Comparison of ENCODE assay signal across 28 mouse cellular contexts in the genomic region with DNA sequence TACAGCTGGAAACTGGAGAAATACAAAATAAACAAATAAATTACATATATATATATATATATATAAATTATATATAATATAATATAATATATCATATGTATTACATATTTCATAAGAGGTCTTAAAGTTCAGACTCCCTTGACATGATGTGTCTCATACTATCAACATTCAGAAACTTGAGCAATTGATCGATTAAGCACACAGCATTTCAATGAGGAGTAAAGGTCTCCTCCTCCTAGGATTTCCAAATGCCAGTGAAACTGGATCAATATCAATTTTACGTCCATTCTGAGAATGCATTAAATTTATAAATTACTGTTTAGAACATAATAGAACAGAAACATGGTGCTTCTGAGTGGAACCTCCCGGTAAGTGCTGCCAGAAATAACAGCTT.
A peak's percentile ranks its signal among the peaks of the same experiment; 100 is the strongest.
DNase-seq lines count a peak whose midpoint lies in the region; ATAC-seq and TF ChIP-seq lines count a peak whose summit lies in the region.
"Had no signal": no experiment of that assay in that cellular context is flagged by ENCODE, and none has a peak within 500 bp of the region (broad histone marks: within the 10 kb centered on the region; RNA-seq: fewer than 3 reads in every experiment).

No protein-coding gene starts in this region.

- no peaks in the 10 kb centered on the region for H3K27me3 ChIP-seq in hindbrain, embryonic 10.5 days (ENCODE audit: insufficient read depth, poor library complexity, severe bottlenecking)
- H3K27me3 ChIP-seq in hindbrain, postnatal 0 days (ENCODE audit: insufficient read depth, low read length), result no peaks in the 10 kb centered on the region
- H3K27me3 ChIP-seq in midbrain, embryonic 10.5 days (ENCODE audit: low read depth, poor library complexity, severe bottlenecking), result no peaks in the 10 kb centered on the region
- no peaks in the 10 kb centered on the region for H3K27me3 ChIP-seq in midbrain, embryonic 15.5 days (replicated peaks)
- H3K27me3 ChIP-seq in hindbrain, embryonic 13.5 days, result no peaks in the 10 kb centered on the region
- H3K27me3 ChIP-seq in midbrain, embryonic 13.5 days, result no peaks in the 10 kb centered on the region
- H3K27me3 ChIP-seq: embryonic facial prominence, embryonic 13.5 days; hindbrain, embryonic 15.5 days; limb, embryonic 12.5 days; liver, embryonic 13.5 days; neural tube, embryonic 12.5 days had no signal

- no peak for ATAC-seq in hindbrain, postnatal 0 days
- ATAC-seq in midbrain, embryonic 15.5 days (replicated peaks), result no peak
- ATAC-seq in hindbrain, embryonic 13.5 days (ENCODE audit: low FRiP score), result no peak
- ATAC-seq in midbrain, embryonic 13.5 days, result no peak
- ATAC-seq: intestine, embryonic 16.5 days had no signal

- TF ChIP-seq CTCF in hindbrain, postnatal 0 days (IDR thresholded peaks at IDR 0.05; ENCODE audit: low read depth), result no peak

- no peaks in the 10 kb centered on the region for H3K9me3 ChIP-seq in hindbrain, embryonic 10.5 days
- H3K9me3 ChIP-seq in hindbrain, postnatal 0 days (ENCODE audit: low read length), result no peaks in the 10 kb centered on the region
- no peaks in the 10 kb centered on the region for H3K9me3 ChIP-seq in midbrain, embryonic 10.5 days (replicated peaks)
- H3K9me3 ChIP-seq in midbrain, embryonic 15.5 days, result no peaks in the 10 kb centered on the region
- no peaks in the 10 kb centered on the region for H3K9me3 ChIP-seq in hindbrain, embryonic 13.5 days
- H3K9me3 ChIP-seq in midbrain, embryonic 13.5 days, result no peaks in the 10 kb centered on the region
- H3K9me3 ChIP-seq: embryonic facial prominence, embryonic 13.5 days; hindbrain, embryonic 15.5 days; limb, embryonic 12.5 days; liver, embryonic 13.5 days; neural tube, embryonic 12.5 days had no signal

- H3K27ac ChIP-seq in hindbrain, embryonic 10.5 days, result peak overlapping the region; percentile 23; the same call in 1 of the 2 replicates
- H3K27ac ChIP-seq in hindbrain, postnatal 0 days, result no peak overlapping the region
- H3K27ac ChIP-seq in midbrain, embryonic 10.5 days (replicated peaks), result peak overlapping the region; percentile 76
- H3K27ac ChIP-seq in midbrain, embryonic 15.5 days, result no peak overlapping the region
- H3K27ac ChIP-seq in hindbrain, embryonic 13.5 days, result peak overlapping the region; percentile 67
- peak overlapping the region; percentile 51 for H3K27ac ChIP-seq in midbrain, embryonic 13.5 days
- H3K27ac ChIP-seq: embryonic facial prominence, embryonic 13.5 days; left cerebral cortex, adult 2 months; liver, embryonic 13.5 days; macrophage; neural tube, embryonic 12.5 days; stomach, postnatal 0 days had no signal

- 88% methylated on average over 3 of the region's 3 CpGs for WGBS in hindbrain, embryonic 10.5 days
- WGBS in hindbrain, postnatal 0 days, result 74% methylated on average over 3 of the region's 3 CpGs
- WGBS in midbrain, embryonic 10.5 days, result 85% methylated on average over 3 of the region's 3 CpGs
- 76% methylated on average over 3 of the region's 3 CpGs for WGBS in midbrain, embryonic 15.5 days
- WGBS in hindbrain, embryonic 13.5 days, result 79% methylated on average over 3 of the region's 3 CpGs
- WGBS in midbrain, embryonic 13.5 days, result 71% methylated on average over 3 of the region's 3 CpGs

- DNase-seq in hindbrain, embryonic 10.5 days (ENCODE audit: low spot score), result no peak
- DNase-seq in hindbrain, postnatal 0 days (ENCODE audit: low spot score), result no peak
- no peak for DNase-seq in midbrain, embryonic 10.5 days (ENCODE audit: low spot score)
- DNase-seq in adrenal gland, postnatal 25 days, result no peak
- DNase-seq: adrenal gland, postnatal 36 days; B cell, adult 2 months; cerebellum, adult 18-20 months; gastrocnemius, postnatal 14 days; heart, postnatal 14 days; kidney, adult 8-10 months; kidney, postnatal 10 days; liver, embryonic 13.5 days; lung, adult 2 months; lung, postnatal 10 days; right cerebral cortex, postnatal 4 days; thymus, adult 18-20 months; thymus, postnatal 25 days had no signal

- peaks cover 6% of the 10 kb centered on the region; the same call in 1 of the 2 replicates for H3K36me3 ChIP-seq in hindbrain, embryonic 10.5 days
- H3K36me3 ChIP-seq in hindbrain, postnatal 0 days (ENCODE audit: insufficient read depth, low read length), result no peaks in the 10 kb centered on the region
- peaks cover 11% of the 10 kb centered on the region for H3K36me3 ChIP-seq in midbrain, embryonic 10.5 days
- no peaks in the 10 kb centered on the region for H3K36me3 ChIP-seq in midbrain, embryonic 15.5 days (replicated peaks)
- H3K36me3 ChIP-seq in hindbrain, embryonic 13.5 days, result no peaks in the 10 kb centered on the region
- H3K36me3 ChIP-seq in midbrain, embryonic 13.5 days, result no peaks in the 10 kb centered on the region

- no peak overlapping the region for H3K4me3 ChIP-seq in hindbrain, embryonic 10.5 days
- H3K4me3 ChIP-seq in hindbrain, postnatal 0 days (ENCODE audit: low read length), result no peak overlapping the region
- no peak overlapping the region for H3K4me3 ChIP-seq in midbrain, embryonic 10.5 days
- no peak overlapping the region for H3K4me3 ChIP-seq in midbrain, embryonic 15.5 days
- no peak overlapping the region for H3K4me3 ChIP-seq in hindbrain, embryonic 13.5 days
- no peak overlapping the region for H3K4me3 ChIP-seq in midbrain, embryonic 13.5 days (replicated peaks)
- H3K4me3 ChIP-seq: embryonic facial prominence, embryonic 13.5 days; hindbrain, embryonic 15.5 days; left cerebral cortex, adult 2 months; limb, embryonic 12.5 days; liver, embryonic 13.5 days; neural tube, embryonic 12.5 days had no signal

- H3K4me2 ChIP-seq in hindbrain, postnatal 0 days (ENCODE audit: low read depth, low read length), result no peak overlapping the region
- no peak overlapping the region for H3K4me2 ChIP-seq in midbrain, embryonic 15.5 days
- no peak overlapping the region for H3K4me2 ChIP-seq in hindbrain, embryonic 13.5 days
- H3K4me2 ChIP-seq in midbrain, embryonic 13.5 days (replicated peaks), result no peak overlapping the region
- H3K4me2 ChIP-seq: embryonic facial prominence, embryonic 13.5 days; hindbrain, embryonic 15.5 days; limb, embryonic 12.5 days; liver, embryonic 13.5 days; neural tube, embryonic 12.5 days had no signal

- H3K9ac ChIP-seq in hindbrain, postnatal 0 days (replicated peaks; ENCODE audit: low read length), result no peak overlapping the region
- H3K9ac ChIP-seq in midbrain, embryonic 15.5 days, result no peak overlapping the region
- H3K9ac ChIP-seq in hindbrain, embryonic 13.5 days, result no peak overlapping the region
- no peak overlapping the region for H3K9ac ChIP-seq in midbrain, embryonic 13.5 days (replicated peaks)
- H3K9ac ChIP-seq: embryonic facial prominence, embryonic 13.5 days; hindbrain, embryonic 15.5 days; limb, embryonic 12.5 days; liver, embryonic 13.5 days; neural tube, embryonic 12.5 days had no signal

- H3K4me1 ChIP-seq in hindbrain, embryonic 10.5 days (replicated peaks), result peaks cover 20% of the 10 kb centered on the region; the same call in 1 of the 2 replicates
- H3K4me1 ChIP-seq in hindbrain, postnatal 0 days (ENCODE audit: insufficient read depth, low read length), result 0 out of 2 replicates have a peak, but pooled peaks cover 10% of the 10 kb centered on the region
- H3K4me1 ChIP-seq in midbrain, embryonic 10.5 days, result peaks cover 49% of the 10 kb centered on the region
- H3K4me1 ChIP-seq in midbrain, embryonic 15.5 days, result peaks cover 27% of the 10 kb centered on the region
- H3K4me1 ChIP-seq in hindbrain, embryonic 13.5 days (replicated peaks), result peaks cover 29% of the 10 kb centered on the region
- peaks cover 42% of the 10 kb centered on the region for H3K4me1 ChIP-seq in midbrain, embryonic 13.5 days (replicated peaks)
- H3K4me1 ChIP-seq: embryonic facial prominence, embryonic 13.5 days had no signal

Comparison
In these comparisons a context has a peak if more than half of its experiments do, and no peak if none do; other contexts are left out.
1. H3K27ac ChIP-seq: peak in hindbrain, embryonic 10.5 days (single experiment), midbrain, embryonic 10.5 days (single experiment), hindbrain, embryonic 13.5 days (single experiment) and midbrain, embryonic 13.5 days (single experiment); none in hindbrain, postnatal 0 days (single experiment) and midbrain, embryonic 15.5 days (single experiment).